Mouse (Mus musculus) gastrocnemius, postnatal 25 days (tissue): Measurements from ENCODE around the gene Tdrd9. TPM values are rescaled to one million over a fixed set of nuclear protein-coding genes. Genes with fewer than 3 reads are reported as not detected.

ENCODE experiments used
- DNase-seq: peaks from one replicate; pipeline ENCODE4 v3.0.0; 2022
- microRNA-seq, 2 experiments: library from miRNA; unstranded; fragments of <30 nt; microRNA quantifications; one replicate each; pipeline ENCODE4 v1.2.0; 2021; ENCODE audit warnings: borderline replicate concordance in 2 of 2
- total RNA-seq, 2 experiments: library from RNA; stranded (reverse); gene quantifications; 1 replicate in 1 of 2; 2 replicates in 1 of 2; pipeline ENCODE4 v1.2.3; 2021

The Tdrd9 gene
- total RNA-seq, 2 experiments from 2014 or later: 0.08 to 0.46 TPM

DNA sequence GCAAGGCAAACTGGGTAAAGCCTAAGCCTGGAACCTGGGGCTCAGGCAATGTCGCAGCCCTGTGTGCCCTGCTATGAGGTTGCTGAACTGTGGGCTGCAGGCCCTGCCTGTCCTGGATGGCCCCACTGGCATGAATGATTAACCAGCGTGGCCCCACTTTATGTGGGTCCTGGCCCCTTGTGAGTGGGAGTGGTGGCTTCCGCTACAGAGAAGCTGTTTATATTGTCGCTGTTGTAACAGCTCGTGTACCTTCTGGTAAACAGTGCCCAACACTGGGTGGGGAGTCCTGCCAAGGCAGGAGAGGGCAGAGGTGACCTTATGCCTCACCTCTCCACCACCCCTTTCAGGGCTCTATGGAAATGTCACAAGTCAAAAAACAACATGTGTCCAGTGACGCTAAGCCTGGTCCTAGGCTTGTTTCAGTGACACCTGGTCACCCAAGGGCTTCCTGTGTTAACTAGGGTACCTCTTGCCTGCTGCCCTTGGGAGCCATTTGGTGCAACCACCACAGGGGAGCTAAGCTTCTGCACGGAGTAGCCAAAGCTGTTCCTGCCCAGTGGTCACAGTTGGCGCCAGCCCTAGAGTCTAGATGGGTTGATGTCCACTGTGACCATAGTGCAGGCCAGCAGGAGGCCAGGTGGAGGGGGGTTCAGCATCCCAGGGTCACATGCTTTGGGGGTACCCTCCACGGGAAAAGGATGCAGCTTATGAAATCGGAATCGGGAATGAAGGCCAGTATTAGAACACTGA lies 137.5 kb downstream of the Tdrd9 start:
- no peak for DNase-seq

DNA sequence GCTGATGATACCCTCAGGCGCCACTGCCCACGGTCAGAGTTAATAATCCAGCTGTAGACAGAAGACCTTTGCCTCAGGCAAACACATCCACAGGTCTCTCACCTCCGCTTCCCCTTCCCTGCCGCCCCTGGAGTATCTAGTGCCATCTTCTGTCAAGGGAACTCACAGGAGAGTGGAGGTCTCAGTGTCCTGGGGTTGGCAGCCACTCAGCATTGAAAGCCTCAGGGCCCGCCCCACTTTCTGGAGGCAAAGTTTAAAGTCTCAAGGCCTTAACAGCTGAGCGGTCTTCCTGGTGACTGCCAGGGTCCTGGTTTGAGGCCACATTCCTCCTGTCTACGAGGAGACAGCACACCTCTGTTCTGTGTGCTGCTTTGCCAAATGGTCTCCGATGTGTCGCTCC lies 138.3 kb downstream of the Tdrd9 start:
- DNase-seq: no peak

DNA sequence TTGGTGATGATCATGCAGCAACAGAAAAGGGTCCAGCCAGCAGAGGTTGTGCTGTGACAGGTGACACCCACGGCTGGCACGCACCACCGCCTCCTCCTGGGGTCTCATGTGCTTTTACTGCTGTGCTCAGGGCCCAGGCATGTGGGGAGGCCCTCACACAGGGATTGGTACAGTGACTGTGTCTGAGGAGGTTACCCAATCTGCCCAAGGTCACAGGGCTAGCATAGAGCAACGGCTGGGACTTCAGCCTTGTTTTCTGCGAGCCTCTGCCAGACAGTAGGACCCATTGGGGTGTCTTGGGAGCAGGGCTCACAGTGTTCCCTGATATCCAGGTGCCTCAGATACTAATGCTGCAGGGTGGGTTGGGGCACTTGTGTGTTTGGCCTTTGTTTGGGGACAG lies 140.0 kb downstream of the Tdrd9 start:
- DNase-seq: no peak

DNA sequence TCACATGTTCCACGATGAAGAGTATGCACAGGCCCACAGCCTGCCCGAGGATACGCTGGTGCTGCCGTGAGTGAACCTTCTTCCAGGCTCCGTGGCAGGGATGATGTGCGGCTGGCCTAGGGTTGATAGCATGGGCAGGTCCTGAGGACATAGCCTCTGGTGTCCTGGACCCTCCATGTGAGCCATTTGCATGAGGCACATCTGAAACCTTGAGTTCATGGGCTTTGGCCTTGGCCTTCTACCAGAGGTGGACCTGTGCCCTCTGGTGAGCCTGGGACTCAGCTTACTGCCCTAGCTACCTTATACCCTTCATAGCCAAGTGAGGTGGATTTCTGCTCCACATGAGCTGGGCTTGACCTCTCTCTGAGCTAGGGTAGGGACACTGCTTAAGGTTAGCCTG lies 140.9 kb downstream of the Tdrd9 start:
- no peak for DNase-seq

DNA sequence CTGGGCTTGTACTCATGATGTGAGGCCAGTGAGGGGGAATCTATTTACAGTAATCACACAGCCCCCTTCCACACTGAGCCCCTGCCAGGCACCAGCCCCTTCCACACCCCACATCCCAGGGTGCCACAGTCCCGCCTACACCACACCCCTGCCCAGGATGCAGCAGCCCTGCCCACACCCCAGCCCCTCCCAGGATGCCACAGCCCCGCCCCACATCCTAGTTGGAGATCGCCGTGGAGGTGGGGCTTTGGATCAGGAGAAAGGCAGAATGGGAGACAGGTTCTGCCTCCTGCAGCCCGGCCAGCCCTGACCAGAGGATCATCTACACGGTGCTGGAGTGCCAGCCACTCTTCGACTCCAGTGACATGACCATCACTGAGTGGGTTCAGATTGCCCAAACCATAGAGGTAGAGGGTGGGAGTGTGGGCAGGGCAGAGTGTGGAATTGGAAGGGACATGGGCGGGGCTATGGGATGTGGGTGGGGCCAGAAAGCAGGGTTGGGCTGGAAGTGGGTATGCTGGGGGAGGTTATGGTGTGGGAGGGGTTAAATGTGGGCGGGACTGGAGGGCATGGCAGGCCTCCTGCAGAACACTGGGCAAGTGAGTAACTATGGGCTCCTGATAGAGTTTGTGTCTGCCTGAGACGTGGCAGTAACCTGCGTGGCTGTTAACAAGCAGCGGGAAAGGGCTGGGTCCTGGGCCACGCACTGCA lies 141.5 kb downstream of the Tdrd9 start:
- no peak for DNase-seq

DNA sequence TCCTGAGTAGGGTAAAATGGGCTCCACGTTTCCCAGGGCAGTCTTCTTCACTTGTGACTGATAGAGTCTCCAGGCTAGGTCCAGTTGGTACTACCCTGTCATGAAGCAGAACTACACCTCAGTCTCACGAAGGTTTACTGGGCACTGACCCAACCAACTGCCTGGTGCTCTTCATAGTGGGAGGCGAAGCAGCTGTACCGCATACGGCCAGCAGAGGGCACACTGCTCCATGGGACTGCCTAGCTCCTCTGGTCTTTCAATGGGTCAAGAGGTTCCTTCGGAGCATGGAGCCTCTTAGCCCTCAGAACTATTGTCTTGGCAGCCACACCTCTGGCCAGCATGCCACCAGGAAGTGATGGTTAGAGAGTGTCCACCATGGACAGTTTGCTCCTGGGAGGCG lies 142.4 kb downstream of the Tdrd9 start:
- peak; percentile 68 for DNase-seq

DNA sequence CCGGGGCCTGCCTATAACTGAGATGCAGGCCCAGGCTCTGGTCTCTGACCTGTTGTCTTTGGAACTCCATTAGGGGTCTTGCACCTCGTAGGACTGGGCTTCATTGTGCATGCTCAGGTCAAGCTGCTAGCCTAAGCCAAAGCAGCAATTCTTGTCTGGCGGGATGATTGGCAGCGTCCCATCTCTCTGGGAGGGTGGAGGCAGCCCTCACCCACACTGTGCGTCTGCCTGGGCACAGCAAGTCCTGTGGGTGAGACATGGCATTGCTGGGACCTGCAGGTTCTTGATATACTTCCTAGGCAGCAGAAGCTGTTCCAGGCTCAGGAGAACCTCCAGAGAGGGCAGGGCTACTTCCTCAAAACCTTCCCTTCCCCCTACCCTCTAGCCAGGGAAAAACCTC lies 145.6 kb downstream of the Tdrd9 start:
- DNase-seq: no peak

DNA sequence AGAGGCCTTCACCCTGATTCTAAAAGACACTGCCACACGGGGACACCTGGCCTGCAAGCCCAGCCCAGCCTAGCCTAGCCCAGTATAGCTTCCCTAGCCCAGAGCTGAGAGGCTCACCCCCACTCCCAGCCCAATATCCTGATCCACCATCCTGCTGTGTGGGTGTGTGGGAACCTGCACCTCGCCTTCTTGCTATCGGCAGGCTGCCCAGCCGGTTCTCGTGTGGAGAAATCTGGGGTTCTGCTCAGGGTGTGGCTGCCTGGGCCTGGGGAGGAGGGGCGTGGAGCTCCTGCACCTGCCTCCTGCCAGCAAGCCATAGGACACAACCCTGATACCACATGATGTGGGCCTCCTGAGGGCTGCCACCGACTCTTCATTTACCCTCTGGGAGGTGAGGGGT lies 146.3 kb downstream of the Tdrd9 start:
- no peak for DNase-seq

Small RNA genes within 50 kb of the gene (microRNA-seq; reads per million reads assigned to microRNA genes)
- gene Mir3073a (0 reads per million in 2 experiments), gene Mir3073b (0 reads per million in 2 experiments)

Other genes starting within 250 kb of the Tdrd9 start
- 10 to 100 TPM; 59.9 to 68.0 TPM for gene Klc1, start 212.7 kb upstream of the Tdrd9 start, total RNA-seq
- gene Xrcc3, start 157.7 kb upstream of the Tdrd9 start, total RNA-seq: under 1 TPM; 0.15 to 0.24 TPM
- gene Zfyve21, start 157.4 kb upstream of the Tdrd9 start, total RNA-seq: 10 to 100 TPM; 13.0 to 15.0 TPM
- gene Ppp1r13b, start 63.4 kb upstream of the Tdrd9 start, total RNA-seq: 1 to 10 TPM; 5.3 to 6.1 TPM
- 100 to 1,000 TPM; 775 to 816 TPM for gene Atp5mpl, start 4.6 kb upstream of the Tdrd9 start, total RNA-seq
- not detected for gene Rd3l, start 9.8 kb downstream of the Tdrd9 start, total RNA-seq
- not detected for gene Aspg, start 135.1 kb downstream of the Tdrd9 start, total RNA-seq
- 1 to 10 TPM; 5.3 to 5.5 TPM for gene Kif26a, start 174.6 kb downstream of the Tdrd9 start, total RNA-seq